Mouse (Mus musculus) heart, postnatal 0 days (tissue): ENCODE data around the gene Kat5.

Experiments
- CTCF ChIP-seq: IDR thresholded peaks from 2 replicates; pipeline ENCODE4 v1.5.1; 2016; ENCODE audit warnings: antibody characterized with exemption, control low read depth, low read depth
- EP300 ChIP-seq: IDR thresholded peaks from 2 replicates; pipeline ENCODE4 v1.6.1; 2016; ENCODE audit warnings: antibody characterized with exemption, low read depth

DNA sequence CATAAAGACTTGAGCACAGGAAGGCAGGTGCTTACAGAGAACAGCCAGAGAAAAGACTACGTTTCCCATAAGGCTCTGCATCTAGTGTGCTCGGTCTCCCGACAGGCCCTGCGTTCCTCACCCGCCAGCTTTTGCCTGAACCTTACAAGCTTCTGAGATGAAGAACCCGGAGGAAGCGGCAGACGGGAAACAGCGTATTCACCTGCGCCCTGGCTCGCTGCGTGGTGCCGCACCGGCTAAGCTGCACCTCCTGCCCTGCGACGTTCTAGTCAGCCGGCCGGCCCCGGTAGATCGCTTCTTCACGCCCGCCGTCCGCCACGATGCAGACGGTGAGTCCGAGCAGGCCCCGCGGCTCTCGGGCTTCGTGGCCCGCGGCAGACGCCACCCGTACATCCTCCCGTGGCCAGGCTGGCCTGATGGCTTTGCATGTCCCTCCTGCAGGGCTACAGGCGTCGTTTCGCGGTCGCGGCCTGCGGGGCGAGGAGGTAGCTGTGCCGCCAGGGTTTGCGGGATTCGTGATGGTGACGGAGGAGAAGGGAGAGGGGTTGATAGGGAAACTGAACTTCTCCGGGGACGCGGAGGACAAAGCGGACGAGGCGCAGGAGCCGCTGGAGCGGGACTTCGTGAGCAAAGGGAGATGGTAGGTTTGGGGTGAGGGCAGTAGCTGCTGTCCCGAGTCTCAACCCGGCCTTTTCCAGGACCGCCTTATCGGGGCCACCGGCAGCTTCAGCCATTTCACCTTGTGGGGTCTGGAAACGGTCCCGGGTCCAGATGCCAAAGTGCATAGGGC, 8.1 kb downstream of the Kat5 start, which contains the start of gene Rnaseh2c:
- no peak for TF ChIP-seq CTCF
- no peak for TF ChIP-seq EP300
